Mouse (Mus musculus): ENCODE data around the gene Pcgf2. TPM values are rescaled to one million over a fixed set of nuclear protein-coding genes. Genes with fewer than 3 reads are reported as not detected.

Gene Pcgf2
- total and polyA plus RNA-seq, 3 experiments = 0.99 to 19.5 (median 5.6) TPM

GRCm38 (mm10) chr11:97664771-97665240 is 35.5 kb downstream of the Pcgf2 start:
- H3K27ac ChIP-seq (ENCODE audit: insufficient read depth, low read depth) = no peak overlapping the region
- peak overlapping the region; percentile 85 for H3K4me2 ChIP-seq (ENCODE audit: insufficient read depth, low read depth, poor library complexity, severe bottlenecking)
- peak overlapping the region; percentile 54 to 96 (median 82) for H3K4me3 ChIP-seq (replicated peaks in 1 of 3; ENCODE audit: low read depth in 2 of 3, low read length in 2 of 3, poor library complexity in 1 of 3)
- in situ Hi-C loops (cut with MboI; ENCODE audit: low pct_ligation_motif_present, low pct_unique_long_range_greater_than_20kb, low sequenced_read_pairs) (loop anchor here (5.0 kb wide), 1 partner anchor 33 kb away; no protein-coding TSS in a partner anchor), dilution Hi-C loops (cut with MboI; ENCODE audit: extremely low pct_ligation_motif_present, extremely low pct_unique_long_range_greater_than_20kb, low sequenced_read_pairs) (no loop called here)
- H3K36me3 ChIP-seq (replicated peaks in 1 of 2; ENCODE audit: control insufficient read depth in 1 of 2, insufficient read depth in 1 of 2, low read length in 1 of 2) = peaks cover 44 to 51% of the 10 kb centered on the region in 2 experiments
- peak overlapping the region; percentile 89 for H3K9ac ChIP-seq (ENCODE audit: insufficient read depth, low read depth)
- H3K9me3 ChIP-seq (replicated peaks; ENCODE audit: low read length) = peaks cover 5% of the 10 kb centered on the region
- H3K4me1 ChIP-seq (ENCODE audit: control insufficient read depth in 1 of 2, insufficient read depth in 2 of 2) = peaks cover 11 to 31% of the 10 kb centered on the region in 2 experiments
- TF ChIP-seq RAD21 (IDR thresholded peaks at IDR 0.05; ENCODE audit: low read depth, low read length) (peak; percentile 34), UBTF (IDR thresholded peaks at IDR 0.05; ENCODE audit: low read depth, low read length) (no peak), GABPA (IDR thresholded peaks at IDR 0.05; ENCODE audit: insufficient replicate concordance, low read depth, low read length) (no peak), NELFE (IDR thresholded peaks at IDR 0.05; ENCODE audit: low read depth, low read length) (no peak), MXI1 (IDR thresholded peaks at IDR 0.05; ENCODE audit: low read depth, low read length) (no peak), USF2 (conservative IDR thresholded peaks at IDR 0.05; ENCODE audit: low read depth, low read length) (no peak), CHD1 (IDR thresholded peaks at IDR 0.05; ENCODE audit: low read depth, low read length) (no peak), ETS1 (conservative IDR thresholded peaks at IDR 0.05; ENCODE audit: low read depth, low read length) (no peak), RCOR1 (conservative IDR thresholded peaks at IDR 0.05; ENCODE audit: low read depth, low read length) (no peak), ZKSCAN1 (IDR thresholded peaks at IDR 0.05; ENCODE audit: borderline replicate concordance, low read depth, low read length) (no peak), CTCF (conservative IDR thresholded peaks at IDR 0.05 in 1 of 2, IDR thresholded peaks at IDR 0.05 in 1 of 2; ENCODE audit: low read depth in 2 of 2, low read length in 2 of 2) (peak in 1 of 2 experiments; percentile 56; a peak in 2 of 4 replicates), SMC3 (IDR thresholded peaks at IDR 0.05; ENCODE audit: low read depth, low read length) (peak; percentile 42; the same call in 1 of the 2 replicates), KAT2A (IDR thresholded peaks at IDR 0.05; ENCODE audit: insufficient replicate concordance, low read length) (no peak), POLR2A (IDR thresholded peaks at IDR 0.05; ENCODE audit: low read depth, low read length) (no peak), HCFC1 (IDR thresholded peaks at IDR 0.05; ENCODE audit: low read depth, low read length) (no peak), MEF2A (IDR thresholded peaks at IDR 0.05; ENCODE audit: borderline replicate concordance, low read depth, low read length) (no peak), USF1 (IDR thresholded peaks at IDR 0.05; ENCODE audit: low read depth, low read length) (no peak), ZMIZ1 (IDR thresholded peaks at IDR 0.05; ENCODE audit: low read depth, low read length) (no peak), EP300 (IDR thresholded peaks at IDR 0.05; ENCODE audit: low read length) (no peak), MYC (IDR thresholded peaks at IDR 0.05; ENCODE audit: low read depth, low read length) (no peak), POLR2AphosphoS2 (IDR thresholded peaks at IDR 0.05; ENCODE audit: low read depth, low read length) (no peak), ZNF384 (IDR thresholded peaks at IDR 0.05; ENCODE audit: low read depth, low read length) (no peak), CHD2 (IDR thresholded peaks at IDR 0.05; ENCODE audit: low read length) (peak; percentile 53; the same call in 1 of the 2 replicates), SIN3A (IDR thresholded peaks at IDR 0.05; ENCODE audit: low read length) (no peak; the same call in 1 of the 2 replicates), JUN (IDR thresholded peaks at IDR 0.05; ENCODE audit: insufficient read depth, low read depth, low read length) (no peak), TBP (conservative IDR thresholded peaks at IDR 0.05; ENCODE audit: low read depth, low read length) (no peak), MAZ (IDR thresholded peaks at IDR 0.05; ENCODE audit: low read depth, low read length) (peak; percentile 83), ELF1 (IDR thresholded peaks at IDR 0.05; ENCODE audit: low read depth, low read length) (no peak), NRF1 (IDR thresholded peaks at IDR 0.05; ENCODE audit: low read depth, low read length) (no peak), MAX (IDR thresholded peaks at IDR 0.05; ENCODE audit: low read length) (no peak), IRF4 (IDR thresholded peaks at IDR 0.05; ENCODE audit: low read depth, low read length) (peak; percentile 29; the same call in 1 of the 2 replicates), MAFK (IDR thresholded peaks at IDR 0.05; ENCODE audit: insufficient replicate concordance, low read length) (no peak), PAX5 (IDR thresholded peaks at IDR 0.05; ENCODE audit: low read length) (no peak)
- H3K79me2 ChIP-seq (replicated peaks; ENCODE audit: control insufficient read depth, extremely low read depth, insufficient read depth, poor library complexity, severe bottlenecking) = peaks cover 44% of the 10 kb centered on the region
- DNase-seq (ENCODE audit: extremely low read depth) = peak; percentile 37
- no peaks in the 10 kb centered on the region for H3K27me3 ChIP-seq (replicated peaks)

Measured in CH12.LX (cell line).